Mouse (Mus musculus): ENCODE measurements around the gene Rdm1. TPM values are rescaled to one million over a fixed set of nuclear protein-coding genes. Genes with fewer than 3 reads are reported as not detected.
"Not testable (repeated sequence)": the region's sequence is repeated elsewhere in the genome, so short reads cannot be mapped to it uniquely, and the experiment has no call there.

Rdm1 gene
- polyA plus RNA-seq, 1 experiment = 1.4 TPM

DNA sequence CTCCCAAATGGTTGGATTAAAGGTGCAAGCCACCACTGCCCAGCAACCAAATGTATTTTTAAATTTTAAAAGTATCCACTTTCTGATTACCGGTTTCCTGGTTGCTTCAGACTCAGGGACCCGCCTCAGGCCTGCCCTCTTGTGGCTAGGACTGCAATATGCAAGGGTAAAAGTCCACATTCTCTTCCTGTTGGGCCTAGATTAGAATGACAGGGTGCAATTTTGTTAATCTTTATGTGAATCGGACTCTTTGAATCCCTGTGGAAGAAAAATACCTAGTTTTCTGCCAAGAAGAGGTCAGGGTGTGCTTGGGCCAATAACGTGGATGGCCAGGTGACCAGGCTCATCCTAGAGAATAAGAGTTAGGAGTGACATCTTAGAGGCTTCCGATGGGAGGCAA lies 37.6 kb upstream of the Rdm1 start:
- Histone ChIP-seq H3K27me3 (ENCODE audit: control insufficient read depth) (no peaks in the 10 kb centered on the region), H3K4me1 (ENCODE audit: control insufficient read depth) (peaks cover 4% of the 10 kb centered on the region), H3K36me3 (ENCODE audit: control insufficient read depth) (peaks cover 30% of the 10 kb centered on the region), H3K4me3 (replicated peaks) (no peak overlapping the region), H3K9me3 (ENCODE audit: control insufficient read depth, low read length) (no peaks in the 10 kb centered on the region)
- TF ChIP-seq TAL1 (IDR thresholded peaks at IDR 0.05; ENCODE audit: low read length) = no peak
- no peak for TF ChIP-seq GATA1 (IDR thresholded peaks at IDR 0.05; ENCODE audit: low read length)

DNA sequence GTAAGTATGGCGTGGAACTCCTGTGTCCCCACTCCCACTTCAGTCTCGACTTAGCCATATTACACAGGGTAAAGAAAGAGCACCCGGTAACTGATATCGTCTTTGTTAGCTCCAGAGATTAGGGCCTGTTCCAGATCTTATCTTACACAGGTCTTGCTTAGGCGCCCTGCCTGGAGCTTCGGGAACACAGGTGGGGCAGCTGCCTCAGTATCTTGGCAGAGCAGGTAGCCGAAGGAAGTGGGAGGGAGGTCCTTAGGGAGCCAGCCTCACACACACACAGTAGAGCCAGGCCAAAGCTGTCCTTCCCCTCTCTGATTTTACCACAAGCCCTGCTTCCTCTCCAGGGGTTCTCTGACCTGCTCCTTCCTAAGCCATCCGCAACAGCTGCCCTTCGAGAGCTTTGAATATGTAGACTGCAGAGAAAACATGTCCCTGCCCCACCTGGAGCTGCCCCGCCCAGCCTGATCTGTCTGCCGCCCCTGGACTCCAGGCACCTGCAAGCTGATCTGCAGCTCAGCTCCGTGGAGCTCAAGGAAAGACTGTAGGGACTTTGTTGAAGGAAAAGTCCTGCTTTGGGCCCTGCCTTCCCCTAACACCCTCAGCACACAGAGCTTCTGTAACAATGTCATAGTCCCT lies 36.9 kb upstream of the Rdm1 start:
- H3K4me3 ChIP-seq (replicated peaks) = no peak overlapping the region
- peaks cover 4% of the 10 kb centered on the region for H3K4me1 ChIP-seq (ENCODE audit: control insufficient read depth)
- TF ChIP-seq TAL1 (IDR thresholded peaks at IDR 0.05; ENCODE audit: low read length) (no peak), GATA1 (IDR thresholded peaks at IDR 0.05; ENCODE audit: low read length) (no peak)
- H3K36me3 ChIP-seq (ENCODE audit: control insufficient read depth) = peaks cover 26% of the 10 kb centered on the region
- H3K27me3 ChIP-seq (ENCODE audit: control insufficient read depth) = peaks cover under 1% of the 10 kb centered on the region; the same call in 1 of the 2 replicates
- no peaks in the 10 kb centered on the region for H3K9me3 ChIP-seq (ENCODE audit: control insufficient read depth, low read length)

- Histone ChIP-seq H3K9me3 (ENCODE audit: control insufficient read depth, low read length) (no peaks in the 10 kb centered on the region), H3K36me3 (ENCODE audit: control insufficient read depth) (no peaks in the 10 kb centered on the region), H3K27me3 (ENCODE audit: control insufficient read depth) (peaks cover 19% of the 10 kb centered on the region), H3K4me3 (replicated peaks) (no peak within 1 kb of the TSS), H3K4me1 (ENCODE audit: control insufficient read depth) (peaks cover 1% of the 10 kb centered on the region)
- TF ChIP-seq TAL1 (IDR thresholded peaks at IDR 0.05; ENCODE audit: low read length) = no peak
- no peak for TF ChIP-seq GATA1 (IDR thresholded peaks at IDR 0.05; ENCODE audit: low read length)
Observed at GRCm38 (mm10) chr11:101599156-101599555, 27.8 kb upstream of the Rdm1 start, which contains the start of gene Gm11634. Gene Gm11634, minus strand, starts transcription at chr11:101599256.

DNA sequence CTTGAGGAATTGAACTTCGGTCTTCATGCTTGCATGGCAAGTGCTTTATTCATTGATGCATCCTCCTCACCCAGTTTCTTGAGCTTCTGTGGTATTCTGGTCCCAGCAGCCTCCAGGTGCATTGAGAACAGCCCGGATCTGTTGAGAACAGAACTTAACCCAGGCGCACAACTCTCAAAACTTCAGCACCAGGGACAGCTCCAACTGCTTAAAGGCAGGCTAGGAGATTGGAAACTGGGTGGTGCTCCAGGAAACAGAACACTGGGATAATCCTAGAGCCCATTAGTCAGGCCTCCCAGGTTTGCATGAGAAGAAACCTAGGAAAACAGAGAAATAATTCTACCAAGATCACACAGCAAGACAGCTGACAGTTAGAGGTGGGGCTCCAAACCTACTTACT lies 24.5 kb upstream of the Rdm1 start:
- H3K36me3 ChIP-seq (ENCODE audit: control insufficient read depth) = no peaks in the 10 kb centered on the region
- H3K4me1 ChIP-seq (ENCODE audit: control insufficient read depth) = peaks cover 12% of the 10 kb centered on the region
- H3K4me3 ChIP-seq (replicated peaks) = no peak overlapping the region
- TF ChIP-seq GATA1 (IDR thresholded peaks at IDR 0.05; ENCODE audit: low read length) (no peak), TAL1 (IDR thresholded peaks at IDR 0.05; ENCODE audit: low read length) (no peak)
- no peaks in the 10 kb centered on the region for H3K9me3 ChIP-seq (ENCODE audit: control insufficient read depth, low read length)
- H3K27me3 ChIP-seq (ENCODE audit: control insufficient read depth) = peaks cover 16% of the 10 kb centered on the region

- H3K4me1 ChIP-seq (ENCODE audit: control insufficient read depth) = peaks cover 12% of the 10 kb centered on the region
- TF ChIP-seq TAL1 (IDR thresholded peaks at IDR 0.05; ENCODE audit: low read length) (no peak), GATA1 (IDR thresholded peaks at IDR 0.05; ENCODE audit: low read length) (no peak)
- peaks cover 12% of the 10 kb centered on the region for H3K27me3 ChIP-seq (ENCODE audit: control insufficient read depth)
Observed at GRCm38 (mm10) chr11:101604116-101604515, 22.9 kb upstream of the Rdm1 start.

GRCm38 (mm10) chr11:101604531-101605453 lies 22.2 kb upstream of the Rdm1 start:
- H3K4me3 ChIP-seq (replicated peaks) = peak overlapping the region; percentile 58
- H3K27me3 ChIP-seq (ENCODE audit: control insufficient read depth) = not testable (repeated sequence)

More at GRCm38 (mm10) chr11:101604116-101604515, 22.9 kb upstream of the Rdm1 start:
- no peaks in the 10 kb centered on the region for H3K9me3 ChIP-seq (ENCODE audit: control insufficient read depth, low read length)
- H3K36me3 ChIP-seq (ENCODE audit: control insufficient read depth) = no peaks in the 10 kb centered on the region
- no peak overlapping the region for H3K4me3 ChIP-seq (replicated peaks)

DNA sequence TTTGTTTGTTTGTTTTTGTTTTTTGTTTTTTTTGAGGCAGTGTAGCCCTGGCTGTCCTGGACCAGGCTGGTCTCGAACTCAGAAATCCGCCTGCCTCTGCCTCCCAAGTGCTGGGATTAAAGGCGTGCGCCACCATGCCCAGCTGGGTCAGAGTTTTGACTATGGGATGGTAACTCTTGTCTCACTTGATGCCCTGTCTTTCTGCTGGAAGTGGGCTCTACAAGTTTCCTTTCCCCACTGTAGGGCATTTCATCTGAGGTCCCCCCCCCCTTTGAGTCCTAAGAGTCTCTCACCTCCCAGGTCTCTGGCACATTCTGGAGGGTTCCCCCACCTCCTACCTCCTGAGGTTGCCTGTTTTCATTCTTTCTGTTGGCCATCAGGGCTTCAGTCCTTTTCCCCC lies 19.9 kb upstream of the Rdm1 start:
- H3K4me1 ChIP-seq (ENCODE audit: control insufficient read depth) = peaks cover 16% of the 10 kb centered on the region
- H3K9me3 ChIP-seq (ENCODE audit: control insufficient read depth, low read length); H3K4me3 ChIP-seq (replicated peaks); H3K27me3 ChIP-seq (ENCODE audit: control insufficient read depth); H3K36me3 ChIP-seq (ENCODE audit: control insufficient read depth): not testable (repeated sequence)

More at GRCm38 (mm10) chr11:101604531-101605453, 22.2 kb upstream of the Rdm1 start:
- not testable (repeated sequence) for H3K36me3 ChIP-seq (ENCODE audit: control insufficient read depth); H3K9me3 ChIP-seq (ENCODE audit: control insufficient read depth, low read length)
- peaks cover 12% of the 10 kb centered on the region for H3K4me1 ChIP-seq (ENCODE audit: control insufficient read depth)

GRCm38 (mm10) chr11:101610445-101610844 lies 16.6 kb upstream of the Rdm1 start:
- no peaks in the 10 kb centered on the region for H3K9me3 ChIP-seq (ENCODE audit: control insufficient read depth, low read length)
- peaks cover 23% of the 10 kb centered on the region for H3K4me1 ChIP-seq (ENCODE audit: control insufficient read depth)
- H3K4me3 ChIP-seq (replicated peaks) = no peak overlapping the region
- H3K27me3 ChIP-seq (ENCODE audit: control insufficient read depth) = peaks cover 3% of the 10 kb centered on the region
- H3K36me3 ChIP-seq (ENCODE audit: control insufficient read depth) = no peaks in the 10 kb centered on the region
- TF ChIP-seq GATA1 (IDR thresholded peaks at IDR 0.05; ENCODE audit: low read length) = no peak
- TF ChIP-seq TAL1 (IDR thresholded peaks at IDR 0.05; ENCODE audit: low read length) = no peak

GRCm38 (mm10) chr11:101613596-101613995 lies 13.4 kb upstream of the Rdm1 start:
- Histone ChIP-seq H3K36me3 (ENCODE audit: control insufficient read depth) (no peaks in the 10 kb centered on the region), H3K4me3 (replicated peaks) (no peak overlapping the region), H3K9me3 (ENCODE audit: control insufficient read depth, low read length) (no peaks in the 10 kb centered on the region), H3K4me1 (ENCODE audit: control insufficient read depth) (peaks cover 52% of the 10 kb centered on the region), H3K27me3 (ENCODE audit: control insufficient read depth) (peaks cover 6% of the 10 kb centered on the region)
- TF ChIP-seq GATA1 (IDR thresholded peaks at IDR 0.05; ENCODE audit: low read length) (no peak), TAL1 (IDR thresholded peaks at IDR 0.05; ENCODE audit: low read length) (no peak)
